Mouse (Mus musculus) midbrain, embryonic 13.5 days (tissue): Measurements from ENCODE around the gene Prim1. TPM values are rescaled to one million over a fixed set of nuclear protein-coding genes. Genes with fewer than 3 reads are reported as not detected.

Experiments used
- ATAC-seq: fragments of 200-750 bp; cut with Nextera tagmentation; 2 replicates; pipeline ENCODE4 v1.8.0; 2017; ENCODE audit warnings: mild to moderate bottlenecking, moderate TSS enrichment, moderate library complexity
- H3K27ac ChIP-seq: fragments of 300-500 bp; sonication (generic); 2 replicates; pipeline ENCODE4 v1.5.1; 2015; ENCODE audit warnings: inconsistent platforms, mild to moderate bottlenecking, moderate library complexity
- H3K27me3 ChIP-seq: fragments of 300-500 bp; sonication (generic); 2 replicates; pipeline ENCODE4 v1.6.1; 2015; ENCODE audit warnings: mild to moderate bottlenecking, inconsistent platforms
- H3K36me3 ChIP-seq: fragments of 300-500 bp; sonication (generic); 2 replicates; pipeline ENCODE4 v1.6.1; 2015; ENCODE audit warnings: mild to moderate bottlenecking, inconsistent platforms
- H3K4me1 ChIP-seq: fragments of 300-500 bp; sonication (generic); replicated peaks from 2 replicates; pipeline ENCODE4 v1.6.1; 2015; ENCODE audit warnings: inconsistent platforms
- H3K4me2 ChIP-seq: fragments of 300-500 bp; sonication (generic); replicated peaks from 2 replicates; pipeline ENCODE4 v1.6.1; 2015; ENCODE audit warnings: moderate library complexity, mild to moderate bottlenecking, inconsistent platforms
- H3K4me3 ChIP-seq: fragments of 300-500 bp; sonication (generic); replicated peaks from 2 replicates; pipeline ENCODE4 v1.5.1; 2015; ENCODE audit warnings: mild to moderate bottlenecking, inconsistent platforms
- H3K9ac ChIP-seq: fragments of 300-500 bp; sonication (generic); replicated peaks from 2 replicates; pipeline ENCODE4 v1.6.1; 2015; ENCODE audit warnings: mild to moderate bottlenecking, inconsistent platforms
- H3K9me3 ChIP-seq: fragments of 300-500 bp; sonication (generic); 2 replicates; pipeline ENCODE4 v1.6.1; 2016; ENCODE audit warnings: mild to moderate bottlenecking, inconsistent platforms
- WGBS: fragments of 180-500 bp; shearing (Covaris S2); methylation state at CpG from one replicate; pipeline ENCODE4 v1.1.7; 2015; 5-methylcytosine and 5-hydroxymethylcytosine counted together
- polyA plus RNA-seq: library from polyadenylated mRNA; unstranded; fragments of >200 nt; fragmentation: Nextera tagmentation; extraction: Ambion mirVana; gene quantifications from 2 replicates; pipeline ENCODE4 v1.2.1, GENCODE M21; 2015

Prim1 gene
- polyA plus RNA-seq, 1 experiment from 2014 or later: 44.8 TPM

- H3K4me2 ChIP-seq: no peak overlapping the region
- H3K4me1 ChIP-seq: no peaks in the 10 kb centered on the region
- H3K27ac ChIP-seq: no peak overlapping the region
- no peaks in the 10 kb centered on the region for H3K36me3 ChIP-seq
- no peak overlapping the region for H3K9ac ChIP-seq
- no peaks in the 10 kb centered on the region for H3K9me3 ChIP-seq
- WGBS: 90% methylated on average over 10 of the region's 10 CpGs
- H3K27me3 ChIP-seq: no peaks in the 10 kb centered on the region
- no peak for ATAC-seq
- H3K4me3 ChIP-seq: no peak overlapping the region
These were observed 10.1 kb upstream of the Prim1 start for GRCm38 (mm10) chr10:128004918-128005317.

- Histone ChIP-seq H3K27ac (no peak overlapping the region), H3K9ac (no peak overlapping the region), H3K4me2 (no peak overlapping the region), H3K4me1 (no peaks in the 10 kb centered on the region), H3K9me3 (no peaks in the 10 kb centered on the region), H3K27me3 (no peaks in the 10 kb centered on the region), H3K4me3 (no peak overlapping the region), H3K36me3 (no peaks in the 10 kb centered on the region)
- ATAC-seq: no peak
- 89% methylated on average over 8 of the region's 8 CpGs for WGBS
These were observed 9.5 kb upstream of the Prim1 start for GRCm38 (mm10) chr10:128005479-128005878.

- H3K4me2 ChIP-seq: no peak within 1 kb of the TSS
- no peaks in the 10 kb centered on the region for H3K4me1 ChIP-seq
- no peak within 1 kb of the TSS for H3K4me3 ChIP-seq
- H3K9ac ChIP-seq: no peak within 1 kb of the TSS
- H3K9me3 ChIP-seq: no peaks in the 10 kb centered on the region
- no peaks in the 10 kb centered on the region for H3K27me3 ChIP-seq
- no peak within 1 kb of the TSS for H3K27ac ChIP-seq
- no peak for ATAC-seq
- no peaks in the 10 kb centered on the region for H3K36me3 ChIP-seq
- 90% methylated on average over 1 of the region's 1 CpGs for WGBS
These were observed 7.5 kb upstream of the Prim1 start, which contains the start of gene Hsd17b6 for GRCm38 (mm10) chr10:128007446-128007845. Gene Hsd17b6 (minus strand): TSS chr10:128007611.

GRCm38 (mm10) chr10:128008207-128008889 is 6.6 kb upstream of the Prim1 start:
- Histone ChIP-seq H3K27me3 (no peaks in the 10 kb centered on the region), H3K36me3 (no peaks in the 10 kb centered on the region), H3K9me3 (no peaks in the 10 kb centered on the region), H3K27ac (no peak overlapping the region), H3K4me2 (no peak overlapping the region), H3K9ac (no peak overlapping the region), H3K4me1 (no peaks in the 10 kb centered on the region), H3K4me3 (no peak overlapping the region)
- ATAC-seq: peak; percentile 83
- 9% methylated on average over 4 of the region's 4 CpGs for WGBS

- H3K4me3 ChIP-seq: no peak overlapping the region
- 88% methylated on average over 5 of the region's 5 CpGs for WGBS
- H3K27me3 ChIP-seq: no peaks in the 10 kb centered on the region
- H3K36me3 ChIP-seq: no peaks in the 10 kb centered on the region
- ATAC-seq: no peak
- H3K4me2 ChIP-seq: no peak overlapping the region
- no peaks in the 10 kb centered on the region for H3K9me3 ChIP-seq
- no peak overlapping the region for H3K9ac ChIP-seq
- H3K27ac ChIP-seq: no peak overlapping the region
- H3K4me1 ChIP-seq: no peaks in the 10 kb centered on the region
These were observed 5.2 kb upstream of the Prim1 start for GRCm38 (mm10) chr10:128009735-128010134.

GRCm38 (mm10) chr10:128022196-128022595 is 7.2 kb downstream of the Prim1 start:
- Histone ChIP-seq H3K27ac (no peak overlapping the region), H3K9me3 (no peaks in the 10 kb centered on the region), H3K4me3 (no peak overlapping the region), H3K4me1 (no peaks in the 10 kb centered on the region), H3K9ac (no peak overlapping the region), H3K36me3 (peaks cover 51% of the 10 kb centered on the region), H3K4me2 (no peak overlapping the region), H3K27me3 (no peaks in the 10 kb centered on the region)
- WGBS: 95% methylated on average over 5 of the region's 5 CpGs
- ATAC-seq: no peak

- Histone ChIP-seq H3K27ac (no peak overlapping the region), H3K4me3 (no peak overlapping the region), H3K4me1 (no peaks in the 10 kb centered on the region), H3K9ac (no peak overlapping the region), H3K27me3 (no peaks in the 10 kb centered on the region), H3K36me3 (peaks cover 59% of the 10 kb centered on the region), H3K9me3 (no peaks in the 10 kb centered on the region), H3K4me2 (no peak overlapping the region)
- ATAC-seq: no peak
- 95% methylated on average over 10 of the region's 10 CpGs for WGBS
These were observed 8.5 kb downstream of the Prim1 start for GRCm38 (mm10) chr10:128023496-128023895.

GRCm38 (mm10) chr10:128029931-128030330 is 15.0 kb downstream of the Prim1 start:
- 85% methylated on average over 7 of the region's 7 CpGs for WGBS
- peaks cover 40% of the 10 kb centered on the region for H3K36me3 ChIP-seq

GRCm38 (mm10) chr10:128030860-128031259 is 15.9 kb downstream of the Prim1 start:
- Histone ChIP-seq H3K27me3 (no peaks in the 10 kb centered on the region), H3K4me1 (peaks cover 6% of the 10 kb centered on the region), H3K27ac (no peak overlapping the region), H3K36me3 (peaks cover 35% of the 10 kb centered on the region), H3K4me3 (no peak overlapping the region), H3K4me2 (no peak overlapping the region), H3K9me3 (no peaks in the 10 kb centered on the region), H3K9ac (no peak overlapping the region)
- no peak for ATAC-seq
- WGBS: 87% methylated on average over 2 of the region's 2 CpGs

More at GRCm38 (mm10) chr10:128029931-128030330, 15.0 kb downstream of the Prim1 start:
- ATAC-seq: no peak
- Histone ChIP-seq H3K27me3 (no peaks in the 10 kb centered on the region), H3K4me1 (peaks cover 5% of the 10 kb centered on the region), H3K4me2 (no peak overlapping the region), H3K4me3 (no peak overlapping the region), H3K9me3 (no peaks in the 10 kb centered on the region), H3K27ac (no peak overlapping the region), H3K9ac (no peak overlapping the region)

- Histone ChIP-seq H3K4me2 (peak overlapping the region; percentile 90), H3K9me3 (no peaks in the 10 kb centered on the region), H3K9ac (peak overlapping the region; percentile 97), H3K4me1 (peaks cover 37% of the 10 kb centered on the region), H3K27me3 (no peaks in the 10 kb centered on the region), H3K4me3 (peak overlapping the region; percentile 86), H3K36me3 (peaks cover 31% of the 10 kb centered on the region), H3K27ac (peak overlapping the region; percentile 95; the same call in 1 of the 2 replicates)
- ATAC-seq: no peak
- WGBS: 4% methylated on average over 10 of the region's 10 CpGs
These were observed 21.9 kb downstream of the Prim1 start for GRCm38 (mm10) chr10:128036746-128037425.

GRCm38 (mm10) chr10:128037921-128038320 is 23.0 kb downstream of the Prim1 start:
- Histone ChIP-seq H3K4me3 (peak overlapping the region; percentile 13), H3K36me3 (peaks cover 35% of the 10 kb centered on the region), H3K27ac (no peak overlapping the region), H3K4me1 (peaks cover 37% of the 10 kb centered on the region), H3K9me3 (no peaks in the 10 kb centered on the region), H3K4me2 (peak overlapping the region; percentile 32), H3K27me3 (no peaks in the 10 kb centered on the region), H3K9ac (peak overlapping the region; percentile 40)
- ATAC-seq: no peak
- 51% methylated on average over 3 of the region's 3 CpGs for WGBS

GRCm38 (mm10) chr10:128039167-128039566 is 24.2 kb downstream of the Prim1 start:
- Histone ChIP-seq H3K4me3 (no peak overlapping the region), H3K4me2 (no peak overlapping the region), H3K4me1 (peaks cover 46% of the 10 kb centered on the region), H3K36me3 (peaks cover 47% of the 10 kb centered on the region), H3K27ac (no peak overlapping the region), H3K9ac (0 out of 2 replicates have a peak overlapping the region, but pooled peaks have one; percentile 0), H3K9me3 (no peaks in the 10 kb centered on the region), H3K27me3 (no peaks in the 10 kb centered on the region)
- ATAC-seq: no peak
- WGBS: 79% methylated on average over 5 of the region's 5 CpGs
